Mouse (Mus musculus) right cerebral cortex, postnatal 4 days (tissue): ENCODE data around the gene Isl1.

Experiments used
- DNase-seq: peaks from one replicate; pipeline ENCODE4 v3.0.0-alpha.2; 2022

The Isl1 gene

DNA sequence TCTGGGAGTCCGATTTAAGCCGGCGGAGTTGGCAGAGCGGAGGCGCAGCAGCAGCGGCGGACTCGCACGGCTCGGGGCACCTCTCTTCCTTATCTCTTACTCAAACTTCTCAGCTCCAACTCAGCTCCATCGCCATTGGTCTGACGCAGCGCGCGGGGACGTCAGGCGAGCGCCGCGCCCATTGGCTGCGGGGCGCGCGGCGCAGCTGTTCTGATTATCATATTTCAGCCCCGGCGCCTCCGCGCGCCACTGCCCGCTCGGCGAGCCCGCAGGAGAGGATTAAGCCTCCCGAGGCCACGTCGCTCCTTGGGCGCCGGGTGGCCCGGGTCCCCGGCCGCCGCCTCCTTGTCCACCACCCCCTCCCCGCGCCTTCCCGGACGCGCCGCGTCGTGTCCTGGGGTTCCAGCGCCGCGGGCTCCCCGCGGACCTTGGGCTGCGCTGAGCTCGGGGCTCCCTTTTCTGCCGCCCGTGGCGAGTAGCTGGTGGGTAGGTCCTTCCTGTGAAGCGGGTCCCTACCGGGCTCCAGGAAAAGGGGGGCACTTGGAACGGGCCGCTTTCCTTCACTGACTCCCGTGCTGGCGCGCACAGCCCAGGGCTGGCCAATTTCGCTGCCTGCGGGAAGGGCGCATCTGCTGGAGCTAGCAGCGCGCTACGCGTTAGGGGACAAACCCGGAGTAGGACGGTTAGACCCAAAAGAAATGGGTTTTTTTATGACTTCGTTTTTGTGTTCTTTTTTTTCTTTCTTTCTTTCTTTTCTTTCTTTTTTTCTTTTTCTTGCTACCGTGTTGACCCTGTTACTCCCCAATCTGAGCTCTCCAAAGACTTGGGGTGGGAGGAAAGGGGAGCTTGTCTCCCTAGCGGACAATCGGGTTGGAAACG lies at the start of gene Isl1:
Gene Isl1 (minus strand): TSS at position 106 of the 879 bp plus-strand sequence.
- DNase-seq = peak; percentile 64

DNA sequence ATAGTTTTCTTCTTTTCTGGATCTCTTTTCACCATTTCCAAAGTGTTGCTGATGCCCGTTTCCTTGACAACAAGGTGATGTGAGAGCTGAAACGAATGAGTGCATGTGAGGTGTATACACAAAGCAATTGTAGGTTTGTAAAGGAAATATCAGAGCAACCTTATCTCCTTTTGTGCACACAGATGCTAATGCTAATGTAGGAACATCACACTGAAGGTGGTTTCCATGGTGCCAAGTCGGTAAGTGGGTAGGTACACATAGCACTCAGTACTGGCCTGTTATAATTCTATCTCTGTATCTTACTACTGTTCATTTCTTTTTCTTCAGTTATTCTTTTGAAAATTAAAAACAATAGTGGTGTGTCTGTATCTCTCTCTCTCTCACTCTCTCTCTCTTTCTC lies 26.3 kb upstream of the Isl1 start:
- no peak for DNase-seq

DNA sequence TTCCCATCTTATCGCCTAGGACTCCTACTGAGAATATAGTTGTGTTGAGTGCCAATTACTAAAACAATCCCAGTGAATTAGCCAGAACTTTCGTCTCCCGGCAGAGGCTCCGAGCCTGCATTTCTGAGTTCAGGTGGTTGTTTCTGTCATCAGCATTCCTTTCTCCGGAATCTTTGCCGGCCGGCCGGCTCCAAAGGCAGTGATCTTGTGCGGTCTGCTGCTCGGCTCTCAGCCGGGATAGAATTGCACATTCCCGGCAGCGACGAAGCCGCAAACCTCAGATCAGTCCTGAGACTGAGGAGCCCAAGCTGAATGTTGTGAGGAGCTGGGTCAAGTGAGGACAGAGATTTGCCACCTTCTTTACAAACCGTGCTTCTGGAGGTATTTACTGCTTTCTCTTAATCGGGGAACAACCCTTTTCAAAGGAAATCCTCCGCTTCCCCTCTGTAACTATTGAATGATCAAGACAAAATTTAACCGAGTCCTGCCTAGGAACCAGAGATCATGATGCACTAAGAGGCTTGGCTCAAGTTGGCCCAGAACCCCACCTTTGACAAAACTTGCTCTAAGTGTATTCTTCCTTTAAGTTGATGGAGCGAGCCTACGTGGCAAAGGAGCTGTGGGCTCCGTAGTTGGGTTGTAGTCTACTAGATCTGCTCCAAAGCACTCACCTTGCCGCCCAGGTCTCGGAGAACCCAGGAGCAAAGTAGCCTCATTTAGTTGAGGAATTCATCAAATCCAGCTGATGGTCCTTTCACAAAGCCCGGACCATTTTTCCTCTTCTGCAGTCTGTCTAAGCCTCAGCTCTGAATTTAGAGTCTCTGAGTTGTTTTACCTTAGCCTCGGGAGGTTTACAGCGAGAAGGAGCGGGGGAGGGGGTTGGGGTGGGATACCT lies 4.4 kb upstream of the Isl1 start:
- DNase-seq = no peak

DNA sequence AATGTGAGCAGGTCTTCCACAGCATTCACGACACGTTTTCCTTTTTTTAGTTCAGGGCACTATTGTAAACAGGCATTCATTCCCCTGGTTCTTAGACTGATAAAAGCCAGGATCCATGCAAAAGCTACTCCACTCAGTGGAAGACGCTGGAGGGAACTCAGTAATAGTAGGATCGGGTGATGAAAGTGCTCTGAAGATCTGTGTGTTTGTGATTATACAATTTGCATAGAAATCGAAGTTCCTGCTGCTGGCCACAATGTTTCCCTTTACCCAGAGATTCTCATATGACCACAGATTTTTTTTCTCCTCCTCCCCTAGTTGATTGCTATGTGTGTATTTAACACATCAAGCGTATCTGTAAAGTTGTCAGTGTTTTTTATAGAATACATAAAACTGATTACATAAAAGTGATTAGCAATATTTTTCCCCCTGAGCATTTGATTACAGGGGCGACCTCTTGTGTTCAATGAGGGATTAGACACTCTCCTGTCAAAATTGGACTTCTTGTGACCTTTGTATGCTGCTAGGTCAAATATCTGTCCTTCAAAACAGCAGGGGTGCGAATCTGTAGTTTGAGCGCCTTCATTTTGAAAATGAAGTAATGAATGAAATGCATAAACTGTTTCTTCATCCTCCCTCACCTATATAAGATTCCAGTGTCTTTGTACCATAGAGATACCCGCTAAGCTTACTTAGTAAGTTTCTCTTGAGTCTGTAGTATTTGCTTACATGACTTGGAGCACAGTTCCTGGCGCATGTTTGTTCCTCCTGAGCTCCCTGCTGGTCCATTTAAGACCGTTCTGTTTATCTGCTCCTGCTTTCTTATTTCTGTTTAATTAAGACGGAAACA lies 2.6 kb upstream of the Isl1 start:
- no peak for DNase-seq

DNA sequence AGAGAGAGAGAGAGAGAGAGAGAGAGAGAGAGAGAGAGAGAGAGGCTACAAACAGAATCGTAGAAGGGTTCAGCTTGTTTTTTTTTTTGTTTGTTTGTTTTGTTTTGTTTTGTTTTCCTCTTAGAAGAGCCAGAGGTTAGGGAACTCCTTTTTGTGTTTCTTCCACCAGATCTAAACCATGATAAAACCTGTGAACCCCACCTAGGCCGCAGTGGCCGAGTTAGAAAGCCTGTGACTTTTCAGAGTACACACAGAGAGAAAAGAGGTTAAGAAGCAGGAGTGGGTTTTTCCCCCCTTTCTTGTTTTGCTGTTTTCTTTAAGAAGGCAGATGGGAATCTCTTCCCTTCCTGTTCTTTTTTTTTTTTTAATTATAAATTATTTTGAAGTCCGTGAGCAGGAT lies 1.5 kb upstream of the Isl1 start:
- no peak for DNase-seq

DNA sequence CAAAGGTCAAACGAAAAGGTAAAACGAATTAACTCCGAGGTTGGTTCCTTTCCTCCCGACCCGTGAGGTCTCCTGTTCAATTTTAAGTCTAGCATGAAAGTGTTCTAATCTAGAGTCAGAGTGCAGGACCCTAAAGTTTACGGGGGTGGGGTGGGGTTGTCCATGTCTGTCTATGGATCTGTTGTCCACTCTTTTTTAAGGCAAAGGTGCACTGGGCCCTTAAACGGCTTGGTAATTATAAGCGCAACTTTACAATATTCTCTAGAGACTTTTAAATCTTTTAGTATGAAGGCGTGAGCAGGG lies 925 bp upstream of the Isl1 start:
- DNase-seq = no peak

DNA sequence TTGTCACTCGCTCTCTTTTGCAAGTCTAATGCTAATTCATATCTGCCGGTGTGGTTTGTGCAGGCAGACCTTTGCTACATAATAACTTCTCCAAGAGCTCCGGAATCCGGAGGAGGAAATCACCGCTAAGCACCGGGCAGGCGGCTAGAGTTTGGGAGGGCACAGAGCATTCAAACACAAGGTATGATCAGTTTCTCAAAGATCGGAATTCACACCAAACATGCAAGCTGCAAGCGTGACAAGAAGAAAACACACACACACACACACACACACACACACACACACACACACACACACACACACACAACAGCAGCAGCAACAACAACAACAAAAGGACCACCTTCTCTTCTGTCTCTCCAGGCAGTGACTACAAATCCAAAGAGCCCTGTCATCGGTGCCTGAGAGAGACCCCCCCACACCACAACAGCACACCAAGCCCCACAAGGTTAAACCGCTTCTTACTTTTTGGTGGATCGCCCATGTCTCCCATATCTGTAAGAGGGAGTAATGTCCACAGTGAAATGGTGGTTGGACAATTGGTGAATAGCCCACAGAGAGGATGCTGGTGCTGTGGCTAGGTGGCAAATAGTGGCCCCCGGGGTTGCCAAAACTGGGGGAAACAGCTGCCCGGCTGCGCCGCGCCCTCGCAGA lies 431 bp downstream of the Isl1 start:
- no peak for DNase-seq

DNA sequence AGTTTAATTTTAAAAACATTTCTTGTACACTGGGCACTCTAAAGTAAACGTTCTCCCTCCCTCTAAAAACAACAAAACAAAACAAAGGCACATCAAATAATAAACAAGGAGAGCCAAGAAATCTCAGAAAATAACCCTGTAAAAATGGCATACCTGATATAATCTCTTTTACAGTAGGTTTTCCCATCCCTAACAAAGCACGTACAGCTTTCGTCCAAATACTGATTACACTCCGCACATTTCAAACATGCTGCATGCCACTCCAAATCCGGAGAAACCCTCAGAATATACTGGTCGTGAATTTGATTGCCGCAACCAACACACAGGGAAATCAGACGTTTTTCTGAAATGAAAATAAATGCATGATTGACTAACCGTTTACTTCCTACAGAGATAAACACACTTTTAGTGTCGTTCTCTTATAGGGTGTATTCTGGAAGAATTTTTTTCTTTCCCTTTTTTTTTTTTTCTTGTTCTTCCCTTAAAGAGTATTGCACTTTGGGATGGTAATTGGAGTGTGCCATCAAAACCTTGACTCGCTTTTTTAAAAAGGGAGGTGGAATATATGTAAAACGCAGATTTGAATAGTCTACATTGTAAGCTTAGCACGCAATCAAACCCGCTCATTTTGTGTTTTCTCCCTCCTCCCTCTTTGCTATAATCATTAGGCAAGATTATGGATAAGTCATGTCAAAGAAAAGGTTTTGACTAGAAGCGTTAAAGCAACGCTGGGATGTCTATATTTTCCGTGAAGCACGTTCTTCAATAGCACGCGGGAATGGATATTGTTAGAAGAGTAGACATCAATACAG lies 1.2 kb downstream of the Isl1 start:
- DNase-seq = no peak

DNA sequence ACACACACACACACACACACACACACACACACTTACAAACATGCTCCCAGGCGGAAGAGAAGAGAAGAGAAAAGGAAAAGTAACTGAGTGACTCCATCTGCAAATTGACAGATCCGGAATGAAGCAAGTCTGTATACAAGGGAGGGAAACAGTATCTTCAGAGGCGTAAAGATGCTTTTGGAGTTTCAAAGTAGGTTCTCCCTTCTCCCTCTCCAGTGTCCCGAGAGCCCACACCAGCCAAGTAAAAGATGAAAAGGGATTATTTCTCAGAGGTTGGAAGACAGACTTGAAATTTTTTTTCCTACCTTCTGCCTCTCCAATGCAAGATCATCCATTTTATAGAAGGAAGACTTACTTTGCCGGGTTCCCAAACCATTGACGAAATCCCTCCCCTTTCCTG lies 2.9 kb downstream of the Isl1 start:
- DNase-seq = no peak

DNA sequence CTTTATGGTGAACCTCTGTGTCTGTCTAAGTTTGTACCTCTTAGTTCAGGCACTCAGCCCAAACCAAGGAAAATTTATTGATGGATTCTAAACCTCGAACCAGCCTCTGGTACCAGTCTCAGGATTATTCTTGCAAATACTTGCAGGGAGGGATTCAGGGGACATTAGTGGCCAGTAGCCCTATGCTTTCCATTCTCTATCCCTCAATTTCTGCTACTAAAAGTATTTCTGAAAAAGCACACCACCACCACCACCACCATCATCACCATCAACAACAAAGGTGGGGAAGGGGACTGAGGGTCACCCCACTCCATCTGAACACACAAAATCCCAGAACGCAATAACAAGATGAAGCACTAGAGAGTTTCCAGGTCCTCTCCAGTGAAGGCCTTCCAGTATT lies 3.8 kb downstream of the Isl1 start:
- no peak for DNase-seq

DNA sequence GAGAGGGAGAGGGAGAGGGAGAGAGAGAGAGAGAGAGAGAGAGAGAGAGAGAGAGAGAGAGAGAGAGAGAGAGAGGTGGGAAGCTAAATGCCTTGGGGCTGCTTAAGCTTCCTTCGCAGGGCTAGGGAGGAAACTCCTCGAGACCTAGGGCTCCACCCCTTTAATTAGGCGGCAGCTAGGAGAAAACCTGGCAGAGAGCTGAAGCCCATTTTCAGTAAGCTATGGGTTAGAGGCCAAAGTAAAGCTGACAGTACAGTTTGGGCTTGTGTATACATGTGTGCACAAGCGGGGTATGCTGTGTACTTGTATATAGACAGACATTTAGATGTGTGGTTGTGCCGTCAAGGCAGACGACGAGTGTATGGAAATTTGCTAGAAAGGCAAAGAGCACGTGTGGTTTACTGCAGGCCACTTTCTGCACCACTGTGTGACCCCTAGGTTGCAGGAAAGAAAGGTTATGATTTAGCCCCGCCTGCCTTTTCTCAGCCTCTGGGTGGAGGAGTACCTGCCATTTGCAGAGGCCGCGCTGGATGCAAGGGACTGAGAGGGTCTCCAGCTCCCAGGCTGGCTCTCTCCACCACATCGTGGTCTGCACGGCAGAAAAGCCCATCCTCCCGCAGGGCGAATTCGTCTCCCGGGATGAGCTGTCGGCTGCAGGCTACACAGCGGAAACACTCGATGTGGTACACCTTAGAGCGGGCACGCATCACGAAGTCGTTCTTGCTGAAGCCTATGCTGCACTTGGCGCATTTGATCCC lies 4.6 kb downstream of the Isl1 start:
- DNase-seq = no peak

DNA sequence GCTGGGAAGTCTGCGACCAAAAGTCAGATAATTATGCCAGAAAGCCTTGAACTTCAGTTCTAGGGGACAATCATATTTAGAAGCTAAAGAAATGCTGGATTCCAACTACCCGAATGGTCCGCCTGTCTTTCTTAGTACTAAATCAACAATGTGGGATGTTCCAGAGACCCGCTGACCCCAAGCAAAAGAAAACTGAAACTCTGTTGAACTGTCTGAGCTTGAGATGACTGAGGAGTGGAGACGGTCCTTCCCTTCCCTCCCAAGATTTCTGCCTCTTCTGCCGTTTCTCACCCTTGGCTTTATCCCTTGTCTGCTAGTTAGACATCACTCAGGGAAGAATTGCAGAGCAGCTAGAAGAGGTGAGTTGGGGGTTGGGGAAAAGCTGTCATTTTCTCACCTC lies 5.7 kb downstream of the Isl1 start:
- DNase-seq = no peak

DNA sequence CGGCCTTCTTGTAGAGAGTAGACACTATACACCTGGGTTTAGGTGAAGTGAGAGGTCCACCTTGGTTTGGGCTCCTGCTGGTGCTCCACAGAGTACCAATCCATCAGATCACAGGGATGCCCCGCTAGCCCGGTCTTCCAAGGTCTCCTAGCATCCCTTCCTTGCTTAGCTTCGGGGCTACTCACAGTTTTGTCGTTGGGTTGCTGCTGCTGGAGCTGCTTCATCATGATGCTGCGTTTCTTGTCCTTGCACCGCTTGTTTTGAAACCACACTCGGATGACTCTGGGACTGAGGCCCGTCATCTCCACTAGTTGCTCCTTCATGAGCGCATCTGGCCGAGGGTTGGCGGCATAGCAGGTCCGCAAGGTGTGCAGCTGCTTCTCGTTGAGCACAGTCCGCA lies 6.6 kb downstream of the Isl1 start:
- no peak for DNase-seq

DNA sequence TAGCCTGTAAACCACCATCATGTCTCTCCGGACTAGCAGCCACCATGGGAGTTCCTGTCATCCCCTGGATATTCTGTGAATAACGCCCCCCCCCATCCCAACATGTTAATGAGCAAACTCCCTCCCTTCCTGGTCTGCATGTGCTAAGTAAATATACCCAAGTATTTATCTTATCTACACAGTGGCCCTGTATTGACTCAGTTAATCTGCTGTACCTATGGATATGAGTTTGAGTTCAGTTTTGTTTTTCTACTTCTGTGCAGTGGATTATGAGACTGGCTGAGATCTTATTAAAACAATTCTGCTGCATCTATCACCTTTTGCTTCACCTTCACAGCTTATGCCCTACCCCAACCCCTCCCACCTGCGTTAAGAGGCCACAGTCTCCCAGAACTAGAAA lies 7.8 kb downstream of the Isl1 start:
- DNase-seq = no peak

DNA sequence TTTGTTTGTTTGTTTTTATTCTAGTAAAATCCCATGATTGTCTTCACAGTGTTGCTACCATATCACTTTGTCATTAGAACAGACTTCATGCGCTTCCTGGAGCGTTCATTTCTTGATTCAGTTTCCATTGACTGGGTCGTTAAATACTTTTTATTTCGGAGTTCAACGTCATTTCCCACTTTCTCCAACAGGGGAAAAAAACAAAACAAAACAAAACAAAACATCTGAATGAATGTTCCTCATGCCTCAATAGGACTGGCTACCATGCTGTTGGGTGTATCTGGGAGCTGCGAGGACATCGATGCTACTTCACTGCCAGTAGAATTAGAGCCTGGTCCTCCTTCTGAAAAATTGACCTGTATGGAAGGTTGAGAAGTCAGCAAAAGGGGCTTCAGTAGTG lies 10.2 kb downstream of the Isl1 start:
- DNase-seq = no peak

DNA sequence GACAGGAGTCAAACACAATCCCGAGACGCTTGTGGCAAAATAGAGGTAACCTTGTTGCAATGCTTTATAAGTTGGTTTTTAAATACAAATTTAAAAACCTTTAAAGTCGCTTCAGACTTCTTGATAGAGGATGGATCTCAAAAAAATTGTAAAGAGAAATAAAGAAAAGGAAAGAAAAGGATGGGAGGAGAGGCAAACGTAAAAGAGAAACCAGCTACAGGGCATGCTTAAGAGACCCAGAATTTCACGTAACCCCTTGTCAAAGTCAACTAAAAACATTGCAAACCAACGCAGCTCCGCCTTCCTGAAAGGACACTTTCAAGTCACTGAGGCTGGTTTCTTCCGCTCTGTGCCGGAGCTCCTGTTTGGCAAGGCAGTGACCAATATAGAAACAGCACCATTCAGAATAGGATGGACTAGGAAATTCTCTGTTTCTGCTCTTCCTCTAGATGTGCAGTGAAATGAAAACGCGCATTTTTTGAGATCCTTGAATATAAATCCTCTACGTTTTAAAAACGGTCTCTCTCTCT lies 10.8 kb downstream of the Isl1 start:
- DNase-seq = no peak

DNA sequence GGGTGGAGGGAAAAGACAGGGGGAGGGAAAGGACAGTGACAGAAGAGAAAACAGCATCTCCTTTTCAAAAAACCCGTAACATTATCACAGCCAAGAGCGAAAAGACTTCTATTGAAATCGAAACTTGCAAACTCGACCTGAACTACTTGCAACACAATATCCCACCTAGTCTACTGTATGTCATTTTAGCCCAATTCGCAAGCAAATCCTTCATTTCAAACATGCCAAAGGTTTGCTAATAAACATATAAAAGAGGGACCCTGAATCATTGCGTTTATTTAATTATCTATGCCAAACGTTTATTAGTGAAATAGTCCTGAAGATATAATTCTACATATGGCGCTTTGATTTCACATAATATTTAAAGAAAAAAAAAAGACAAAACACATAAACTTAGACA lies 11.5 kb downstream of the Isl1 start:
- no peak for DNase-seq

DNA sequence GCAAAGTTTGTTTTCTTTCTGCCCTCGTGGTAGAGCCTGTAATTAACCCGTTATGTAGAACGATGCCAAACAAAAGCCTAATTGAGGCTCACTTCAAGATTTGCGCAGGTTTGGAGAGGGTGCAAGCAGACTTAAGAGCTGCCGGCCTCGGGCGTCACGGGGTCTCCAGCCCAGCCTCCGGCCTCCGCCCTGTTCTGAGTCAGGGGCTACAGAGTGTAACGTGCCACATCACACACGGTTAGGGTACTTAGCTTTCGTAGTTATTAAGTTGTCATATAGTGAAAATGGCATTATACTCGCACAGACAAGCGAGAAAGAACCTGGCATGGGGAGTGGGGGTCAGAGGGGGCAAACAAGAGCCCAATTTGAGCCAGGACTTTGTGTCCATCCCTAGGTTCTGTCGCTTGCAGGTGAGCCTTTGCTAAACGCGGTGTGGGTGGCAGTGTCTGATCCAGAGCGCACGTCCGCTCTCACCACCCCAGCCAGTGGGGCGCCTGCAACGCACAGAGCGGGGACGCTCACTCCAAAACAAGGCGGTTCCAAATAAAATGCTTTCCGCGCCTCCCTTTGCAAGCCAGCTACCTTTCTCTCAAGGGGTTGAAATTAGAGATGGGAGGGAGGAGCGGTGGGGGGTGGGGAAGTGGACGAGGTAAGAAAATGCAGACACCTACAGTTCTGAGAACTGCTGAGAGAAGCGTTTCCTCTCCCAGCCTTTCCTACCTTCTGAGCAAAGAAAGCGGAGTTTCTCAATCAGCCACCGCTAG lies 12.3 kb downstream of the Isl1 start:
- DNase-seq = no peak

DNA sequence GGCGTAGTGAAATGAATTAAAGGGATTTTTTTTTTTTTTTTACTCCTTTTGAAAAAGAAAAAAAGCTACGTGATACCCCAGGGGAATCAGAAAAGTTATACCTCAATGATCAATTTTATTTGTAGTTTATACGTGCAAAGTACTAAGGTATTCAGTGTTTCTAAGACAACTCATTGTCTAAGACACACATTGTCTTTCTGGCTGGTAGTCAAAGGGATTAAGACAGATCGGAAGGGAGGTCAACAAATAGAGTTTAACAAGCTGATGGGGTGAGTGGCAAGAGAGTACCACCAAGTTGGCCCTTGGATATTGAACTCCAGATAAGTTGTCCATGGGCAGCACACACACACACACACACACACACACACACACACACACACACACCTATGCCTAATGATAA lies 14.1 kb downstream of the Isl1 start:
- DNase-seq = no peak

DNA sequence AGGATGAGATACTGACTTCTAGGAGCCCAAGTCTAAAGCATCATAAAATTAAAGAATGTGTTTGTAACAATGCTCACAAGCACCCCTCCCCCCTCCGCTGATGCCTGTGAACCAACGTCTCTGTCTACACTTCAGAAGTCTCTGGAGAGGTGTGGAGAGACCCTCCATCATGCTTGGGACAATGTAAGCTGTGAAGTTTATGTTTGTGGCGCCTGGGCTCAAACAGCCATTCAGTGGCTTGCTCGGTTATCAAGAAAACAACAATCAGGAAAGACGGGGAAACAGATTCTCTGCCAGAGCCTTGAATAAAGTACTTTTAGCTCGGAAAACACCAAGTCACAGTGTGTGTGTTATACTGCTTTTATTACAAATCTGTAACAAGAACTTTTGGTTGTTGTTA lies 14.8 kb downstream of the Isl1 start:
- no peak for DNase-seq
